Mouse (Mus musculus) brain, embryonic 14.5 days (tissue): ENCODE results near the gene Pola1.

Experiments
- CTCF ChIP-seq: fragments of 200-500 bp; IDR thresholded peaks from 2 replicates; pipeline ENCODE4 v1.5.1; 2012; ENCODE audit warnings: inconsistent platforms, mild to moderate bottlenecking, moderate library complexity, borderline replicate concordance; ENCODE audit not compliant: insufficient read depth, insufficient read length; ENCODE audit errors: extremely low read depth
- POLR2A ChIP-seq: fragments of 200-500 bp; IDR thresholded peaks from 2 replicates; pipeline ENCODE4 v1.6.1; 2012; ENCODE audit warnings: mild to moderate bottlenecking, inconsistent platforms, borderline replicate concordance; ENCODE audit not compliant: poor library complexity, insufficient read depth, insufficient read length, severe bottlenecking; ENCODE audit errors: extremely low read depth

- TF ChIP-seq CTCF (no peak), POLR2A (no peak)
Observed at GRCm38 (mm10) chrX:93674432-93674831, 42.5 kb upstream of the Pola1 start.
